Mouse (Mus musculus) kidney, postnatal 25 days (tissue): ENCODE measurements around the gene Cacna2d3.

Experiments used
- DNase-seq, 2 experiments: peaks; one replicate each; pipeline ENCODE4 v3.0.0; 2021; ENCODE audit warnings: mixed read lengths in 2 of 2

Gene Cacna2d3

GRCm38 (mm10) chr14:28984276-28984675 is 737.4 kb downstream of the Cacna2d3 start:
- no peak for DNase-seq

GRCm38 (mm10) chr14:28980482-28980881 is 741.2 kb downstream of the Cacna2d3 start:
- peak in 1 of 2 experiments; percentile 9 for DNase-seq

- no peak for DNase-seq
Measured at GRCm38 (mm10) chr14:28979230-28979629, 742.4 kb downstream of the Cacna2d3 start.

- DNase-seq: peak; percentile 23 to 59
Measured at GRCm38 (mm10) chr14:28972620-28973019, 749.0 kb downstream of the Cacna2d3 start.

- no peak for DNase-seq
Measured at GRCm38 (mm10) chr14:28969247-28969646, 752.4 kb downstream of the Cacna2d3 start.

GRCm38 (mm10) chr14:28966881-28967280 is 754.8 kb downstream of the Cacna2d3 start:
- no peak for DNase-seq

GRCm38 (mm10) chr14:28961379-28961778 is 760.3 kb downstream of the Cacna2d3 start:
- DNase-seq: no peak

GRCm38 (mm10) chr14:28959042-28959441 is 762.6 kb downstream of the Cacna2d3 start:
- no peak for DNase-seq

GRCm38 (mm10) chr14:28958131-28959015 is 763.3 kb downstream of the Cacna2d3 start:
- DNase-seq: no peak

- no peak for DNase-seq
Measured at GRCm38 (mm10) chr14:28955181-28955580, 766.5 kb downstream of the Cacna2d3 start.

- DNase-seq: no peak
Measured at GRCm38 (mm10) chr14:28954588-28954987, 767.1 kb downstream of the Cacna2d3 start.

GRCm38 (mm10) chr14:28954086-28954485 is 767.6 kb downstream of the Cacna2d3 start:
- DNase-seq: no peak

GRCm38 (mm10) chr14:28953409-28953808 is 768.3 kb downstream of the Cacna2d3 start:
- no peak for DNase-seq

GRCm38 (mm10) chr14:28950499-28950898 is 771.2 kb downstream of the Cacna2d3 start:
- no peak for DNase-seq

GRCm38 (mm10) chr14:28949785-28950184 is 771.9 kb downstream of the Cacna2d3 start:
- DNase-seq: peak in 1 of 2 experiments; percentile 8

GRCm38 (mm10) chr14:28948019-28948850 is 773.4 kb downstream of the Cacna2d3 start:
- no peak for DNase-seq

- DNase-seq: no peak
Measured at GRCm38 (mm10) chr14:28932746-28933293, 788.8 kb downstream of the Cacna2d3 start.

- DNase-seq: peak in 1 of 2 experiments; percentile 2
Measured at GRCm38 (mm10) chr14:28923180-28923961, 798.3 kb downstream of the Cacna2d3 start.

- no peak for DNase-seq
Measured at GRCm38 (mm10) chr14:28918871-28919270, 802.8 kb downstream of the Cacna2d3 start.

GRCm38 (mm10) chr14:28915004-28915403 is 806.7 kb downstream of the Cacna2d3 start:
- no peak for DNase-seq

GRCm38 (mm10) chr14:28907659-28908058 is 814.0 kb downstream of the Cacna2d3 start:
- DNase-seq: no peak

GRCm38 (mm10) chr14:28892530-28892929 is 829.1 kb downstream of the Cacna2d3 start:
- DNase-seq: no peak
